Mouse (Mus musculus) erythroid progenitor cell, adult 5-6 weeks (primary cell): ENCODE results near the gene Clybl. TPM values are rescaled to one million over a fixed set of nuclear protein-coding genes. Genes with fewer than 3 reads are reported as not detected.

ENCODE experiments used
- ATAC-seq: replicated peaks from 2 replicates; pipeline ENCODE4 v1.8.0; 2016; ENCODE audit warnings: moderate number of reproducible peaks, mild to moderate bottlenecking, moderate TSS enrichment, inconsistent platforms; ENCODE audit not compliant: poor library complexity, low FRiP score, severe bottlenecking
- total RNA-seq, 2 experiments: library from RNA; stranded (forward) in 1 of 2; stranded (reverse) in 1 of 2; fragments of 150-400 nt in 1 of 2; fragments of 186-747, 209-891 nt in 1 of 2; gene quantifications; 2 replicates each; pipeline versions ENCODE4 v1.2.3 to v1.2.4; 2015 to 2017; ENCODE audit warnings: low replicate concordance in 2 of 2

Clybl gene
- total RNA-seq, 2 experiments from 2014 or later, result 15.2 to 23.5 TPM

GRCm38 (mm10) chr14:122450496-122451382 is 269.2 kb downstream of the Clybl start, which contains the start of gene Gm5089:
TSS of gene Gm5089 (minus strand) at chr14:122451115.
- no peak for ATAC-seq

- ATAC-seq, result no peak
Measured at GRCm38 (mm10) chr14:122451551-122452145, 270.1 kb downstream of the Clybl start.

Other genes starting within 250 kb of the Clybl start
- gene Gpr183, start 216.5 kb upstream of the Clybl start, total RNA-seq (2015; ENCODE audit: low replicate concordance), result 2.5 and 4.3 TPM in 2 replicates
- gene Gpr183, start 216.5 kb upstream of the Clybl start, total RNA-seq (2017; ENCODE audit: low replicate concordance), result 1.2 and 1.5 TPM in 2 replicates
- gene Timm8a2, start 147.0 kb upstream of the Clybl start, total RNA-seq (2015; ENCODE audit: low replicate concordance), result not detected in 2 replicates
- gene Timm8a2, start 147.0 kb upstream of the Clybl start, total RNA-seq (2017; ENCODE audit: low replicate concordance), result not detected in 2 replicates
- 45.8 and 62.5 TPM in 2 replicates for gene Tm9sf2, start 74.7 kb upstream of the Clybl start, total RNA-seq (2015; ENCODE audit: low replicate concordance)
- 45.1 and 53.8 TPM in 2 replicates for gene Tm9sf2, start 74.7 kb upstream of the Clybl start, total RNA-seq (2017; ENCODE audit: low replicate concordance)